Mouse (Mus musculus): ENCODE data around the gene Gm10668.
"Not testable (repeated sequence)": the region's sequence is repeated elsewhere in the genome, so short reads cannot be mapped to it uniquely, and the experiment has no call there.

The Gm10668 gene

DNA sequence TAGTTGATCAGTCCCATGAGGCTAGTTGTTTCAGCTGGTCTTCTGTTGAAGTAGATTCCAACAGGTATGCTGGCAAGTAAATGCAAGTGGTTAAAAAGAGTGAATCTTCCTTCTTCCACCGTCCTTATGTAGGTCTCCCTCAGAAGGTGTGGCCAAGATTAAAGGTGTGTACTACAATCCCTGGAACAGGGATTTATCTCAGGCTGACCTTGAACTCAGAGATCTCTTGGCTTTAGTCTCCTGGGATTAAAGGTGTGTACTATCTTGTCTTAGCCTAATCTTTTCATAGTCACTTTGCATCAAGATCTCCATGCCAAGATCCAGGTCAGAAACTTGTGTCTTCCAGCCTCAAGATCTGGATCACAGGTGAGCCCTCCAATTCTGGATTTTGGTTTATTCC is at the start of gene Gm10668:
Gm10668 (minus strand) TSS at position 101 of the 400 bp plus-strand sequence.
- DNase-seq (ENCODE audit: low read depth, low spot score): not testable (repeated sequence)

DNA sequence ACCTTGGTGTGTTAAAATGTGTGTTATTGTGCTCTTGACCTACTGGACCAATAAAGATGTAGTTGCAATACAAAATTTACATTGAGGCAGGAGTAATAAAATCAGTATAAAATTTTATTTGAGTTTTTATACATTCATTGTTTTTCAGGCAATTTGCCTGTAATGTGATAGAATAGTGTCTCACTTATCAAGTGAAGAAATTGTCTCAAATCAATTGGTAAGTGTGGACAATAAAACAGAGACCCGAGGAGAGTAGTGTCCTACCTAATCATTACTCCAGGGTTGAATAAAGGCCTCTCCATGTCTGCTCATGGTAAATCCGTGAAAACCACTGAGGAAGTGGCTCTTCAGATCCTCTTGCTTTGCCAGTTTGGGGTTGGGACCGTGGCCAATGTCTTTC is 40.5 kb upstream of the Gm10668 start, which contains the start of gene Vmn1r112:
Vmn1r112 (plus strand) TSS at position 301 of the 400 bp plus-strand sequence.
- DNase-seq (ENCODE audit: low read depth, low spot score): not testable (repeated sequence)

DNA sequence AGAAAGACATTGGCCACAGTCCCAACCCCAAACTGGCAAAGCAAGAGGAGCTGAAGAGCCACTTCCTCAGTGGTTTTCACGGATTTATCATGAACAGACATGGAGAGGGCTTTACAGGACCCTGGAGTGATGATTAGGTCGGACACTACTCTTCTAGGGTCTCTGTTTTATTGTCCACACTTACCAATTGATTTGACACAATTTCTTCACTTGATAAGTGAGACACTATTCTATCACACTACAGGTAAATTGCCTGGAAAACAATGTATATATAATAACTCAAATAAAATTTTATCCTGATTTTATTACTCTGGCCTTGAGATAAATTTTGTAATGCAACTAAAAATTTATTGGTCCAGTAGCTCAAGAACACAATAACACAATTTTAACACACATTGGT is 27.3 kb downstream of the Gm10668 start, which contains the start of gene Vmn1r111:
Vmn1r111 (minus strand) TSS at position 101 of the 400 bp plus-strand sequence.
- DNase-seq (ENCODE audit: low read depth, low spot score): not testable (repeated sequence)
